Mouse (Mus musculus): ENCODE measurements around the gene Ppp1r1a.

GRCm38 (mm10) chr15:103549475-103549874, 11.7 kb upstream of the Ppp1r1a start:
- TF ChIP-seq CTCF (conservative IDR thresholded peaks at IDR 0.05; ENCODE audit: low read length): no peak
- no peak for TF ChIP-seq NANOG (IDR thresholded peaks at IDR 0.05; ENCODE audit: borderline replicate concordance, low read length)
- no peak for TF ChIP-seq POU5F1 (IDR thresholded peaks at IDR 0.05; ENCODE audit: borderline replicate concordance, low read length)
